Mouse (Mus musculus): ENCODE results near the gene Adk. TPM values are rescaled to one million over a fixed set of nuclear protein-coding genes. Genes with fewer than 3 reads are reported as not detected.

Adk gene
- polyA plus RNA-seq, 1 experiment from 2014 or later: 242 TPM

DNA sequence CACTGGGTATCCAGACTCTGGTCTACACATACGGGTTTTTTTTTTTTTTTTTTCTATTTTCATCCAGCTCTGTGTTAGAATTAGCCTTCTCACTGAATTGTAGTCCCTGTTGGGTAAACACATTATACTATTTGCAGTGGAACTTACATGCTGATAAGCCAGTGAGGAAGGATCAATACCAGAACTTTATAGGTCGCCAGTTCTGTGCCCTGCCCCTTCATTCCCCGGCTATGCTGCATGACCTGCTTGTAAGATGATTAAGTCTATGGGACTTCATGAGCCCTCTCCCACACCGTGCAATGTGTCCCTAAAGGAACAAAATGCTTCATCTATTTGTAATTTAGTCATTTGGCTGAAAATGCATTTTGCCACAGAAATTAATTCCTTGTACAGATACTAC, 219.1 kb downstream of the Adk start:
- Histone ChIP-seq H3K27me3 (replicated peaks) (no peaks in the 10 kb centered on the region), H3K4me3 (no peak overlapping the region), H3K9ac (no peak overlapping the region), H3K4me2 (no peak overlapping the region), H3K9me3 (no peaks in the 10 kb centered on the region), H3K4me1 (peaks cover 26% of the 10 kb centered on the region), H3K36me3 (no peaks in the 10 kb centered on the region), H3K27ac (replicated peaks) (no peak overlapping the region)
- ATAC-seq (ENCODE audit: extremely low read depth, insufficient number of reproducible peaks, low FRiP score, low TSS enrichment): no peak
- WGBS: 80% methylated on average over 4 of the region's 4 CpGs

DNA sequence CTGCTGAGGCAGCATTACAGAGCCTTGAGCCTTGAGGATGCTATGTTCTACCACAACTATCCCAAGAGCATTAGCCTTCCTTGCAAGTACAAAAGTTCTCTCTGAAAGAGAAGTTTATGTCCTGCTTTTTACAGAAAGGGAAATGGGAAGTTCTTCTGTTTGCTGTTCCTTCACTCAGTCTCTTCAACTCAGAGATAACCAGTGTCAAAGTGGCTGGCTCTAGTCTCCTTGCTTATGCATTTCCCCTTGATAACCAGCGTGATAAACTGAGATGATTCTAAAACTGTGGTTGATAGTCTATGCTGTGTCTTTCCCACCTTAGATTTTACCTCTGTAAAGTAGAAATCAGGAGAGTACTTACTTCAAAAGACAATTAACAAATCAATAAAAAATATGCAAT, 223.4 kb downstream of the Adk start:
- 32% methylated on average over 1 of the region's 1 CpGs for WGBS
- H3K9ac ChIP-seq: no peak overlapping the region
- no peaks in the 10 kb centered on the region for H3K36me3 ChIP-seq
- H3K4me3 ChIP-seq: no peak overlapping the region
- no peaks in the 10 kb centered on the region for H3K27me3 ChIP-seq (replicated peaks)
- ATAC-seq (ENCODE audit: extremely low read depth, insufficient number of reproducible peaks, low FRiP score, low TSS enrichment): no peak
- peaks cover 31% of the 10 kb centered on the region for H3K4me1 ChIP-seq
- no peak overlapping the region for H3K4me2 ChIP-seq
- no peaks in the 10 kb centered on the region for H3K9me3 ChIP-seq
- H3K27ac ChIP-seq (replicated peaks): no peak overlapping the region

DNA sequence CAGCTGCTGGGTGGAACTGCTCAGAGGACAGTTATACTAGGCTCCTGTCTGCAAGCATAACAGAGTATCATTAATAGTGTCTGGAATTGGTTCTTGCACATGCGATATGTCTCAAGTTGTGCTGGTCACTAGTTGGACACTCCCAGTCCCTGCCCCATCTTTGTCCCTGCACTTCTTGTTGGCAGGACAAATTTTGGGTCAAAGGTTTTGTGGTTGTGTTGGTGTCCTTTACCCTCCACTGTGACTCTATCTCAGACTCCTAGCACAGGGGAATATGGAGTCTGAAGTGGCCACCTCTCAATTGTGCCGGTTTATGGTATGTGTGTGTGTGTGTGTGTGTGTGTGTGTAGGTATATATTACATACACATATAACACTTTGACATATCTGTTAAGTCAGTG, 225.9 kb downstream of the Adk start:
- Histone ChIP-seq H3K4me1 (peaks cover 23% of the 10 kb centered on the region), H3K27me3 (replicated peaks) (no peaks in the 10 kb centered on the region), H3K4me2 (no peak overlapping the region), H3K36me3 (no peaks in the 10 kb centered on the region), H3K9me3 (no peaks in the 10 kb centered on the region), H3K9ac (no peak overlapping the region), H3K27ac (replicated peaks) (no peak overlapping the region), H3K4me3 (no peak overlapping the region)
- ATAC-seq (ENCODE audit: extremely low read depth, insufficient number of reproducible peaks, low FRiP score, low TSS enrichment): no peak
- 88% methylated on average over 2 of the region's 2 CpGs for WGBS

DNA sequence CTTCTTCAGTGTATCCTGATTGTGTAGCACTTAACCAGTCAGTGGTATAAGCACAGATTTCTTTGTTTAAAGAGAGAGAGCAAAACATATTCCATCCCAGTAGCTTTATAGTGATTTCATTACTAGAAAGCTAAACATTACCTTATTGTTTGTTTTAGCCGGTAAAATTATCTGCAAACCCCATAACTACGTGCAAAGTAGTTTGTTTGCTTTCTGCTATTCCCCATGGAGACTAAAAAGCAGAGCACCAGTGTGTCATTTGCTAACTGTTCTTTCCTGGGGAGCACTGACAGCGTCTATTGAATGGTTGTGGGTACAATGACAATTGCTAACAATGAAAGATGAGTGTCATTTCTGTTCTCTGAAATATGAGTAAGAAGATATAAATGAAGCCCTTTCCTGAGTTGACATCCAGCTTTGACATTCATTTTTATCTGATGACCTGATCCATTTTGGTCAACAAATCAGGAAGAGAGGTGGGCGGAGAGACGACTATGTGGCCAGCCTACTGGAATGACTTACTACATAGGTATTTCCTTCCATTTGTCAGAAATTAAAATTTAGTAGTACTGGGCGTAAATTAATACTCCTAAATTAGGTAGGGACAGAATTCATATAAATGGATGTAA, 226.6 kb downstream of the Adk start:
- no peaks in the 10 kb centered on the region for H3K36me3 ChIP-seq
- H3K4me1 ChIP-seq: peaks cover 25% of the 10 kb centered on the region
- H3K9ac ChIP-seq: no peak overlapping the region
- no peaks in the 10 kb centered on the region for H3K27me3 ChIP-seq (replicated peaks)
- no peak overlapping the region for H3K4me3 ChIP-seq
- WGBS: 64% methylated on average over 6 of the region's 6 CpGs
- no peak for ATAC-seq (ENCODE audit: extremely low read depth, insufficient number of reproducible peaks, low FRiP score, low TSS enrichment)
- H3K27ac ChIP-seq (replicated peaks): no peak overlapping the region
- no peaks in the 10 kb centered on the region for H3K9me3 ChIP-seq
- no peak overlapping the region for H3K4me2 ChIP-seq

DNA sequence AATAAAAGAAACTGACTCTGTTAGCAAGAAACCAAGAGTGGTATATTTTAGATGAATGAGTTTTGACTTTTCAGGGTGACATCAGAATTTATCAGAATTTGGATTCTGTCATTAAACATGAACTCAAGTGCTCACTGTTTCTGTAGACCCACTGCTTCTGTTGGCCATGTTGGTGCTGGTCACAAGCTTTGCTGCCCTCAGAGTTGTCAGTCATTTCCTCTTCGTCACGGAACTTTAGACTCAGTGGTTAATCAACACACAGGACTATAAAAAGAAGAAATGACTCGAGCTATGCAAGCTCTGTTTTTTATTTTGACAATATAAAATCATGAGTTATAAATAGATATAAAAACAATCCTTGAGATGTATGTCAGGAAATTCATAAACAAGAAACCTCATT, 228.1 kb downstream of the Adk start:
- H3K4me3 ChIP-seq: no peak overlapping the region

GRCm38 (mm10) chr14:21281506-21281905, 229.1 kb downstream of the Adk start:
- ATAC-seq (ENCODE audit: extremely low read depth, insufficient number of reproducible peaks, low FRiP score, low TSS enrichment): no peak
- WGBS: 86% methylated on average over 4 of the region's 4 CpGs
- Histone ChIP-seq H3K27ac (replicated peaks) (no peak overlapping the region), H3K9ac (no peak overlapping the region), H3K4me1 (peaks cover 31% of the 10 kb centered on the region), H3K9me3 (no peaks in the 10 kb centered on the region), H3K4me3 (no peak overlapping the region), H3K27me3 (replicated peaks) (no peaks in the 10 kb centered on the region), H3K4me2 (no peak overlapping the region), H3K36me3 (no peaks in the 10 kb centered on the region)

More for the DNA sequence above, 228.1 kb downstream of the Adk start:
- H3K4me1 ChIP-seq: peaks cover 28% of the 10 kb centered on the region
- H3K36me3 ChIP-seq: no peaks in the 10 kb centered on the region
- no peak for ATAC-seq (ENCODE audit: extremely low read depth, insufficient number of reproducible peaks, low FRiP score, low TSS enrichment)
- no peak overlapping the region for H3K9ac ChIP-seq
- no peaks in the 10 kb centered on the region for H3K27me3 ChIP-seq (replicated peaks)
- no peaks in the 10 kb centered on the region for H3K9me3 ChIP-seq
- 61% methylated on average over 3 of the region's 3 CpGs for WGBS
- no peak overlapping the region for H3K27ac ChIP-seq (replicated peaks)
- H3K4me2 ChIP-seq: no peak overlapping the region

GRCm38 (mm10) chr14:21284116-21284515, 231.7 kb downstream of the Adk start:
- Histone ChIP-seq H3K9me3 (no peaks in the 10 kb centered on the region), H3K9ac (no peak overlapping the region), H3K4me1 (peaks cover 28% of the 10 kb centered on the region), H3K27ac (replicated peaks) (peak overlapping the region; percentile 55), H3K27me3 (replicated peaks) (no peaks in the 10 kb centered on the region), H3K4me2 (0 out of 2 replicates have a peak overlapping the region, but pooled peaks have one; percentile 14), H3K36me3 (no peaks in the 10 kb centered on the region), H3K4me3 (no peak overlapping the region)
- WGBS: 41% methylated on average over 7 of the region's 7 CpGs
- no peak for ATAC-seq (ENCODE audit: extremely low read depth, insufficient number of reproducible peaks, low FRiP score, low TSS enrichment)

DNA sequence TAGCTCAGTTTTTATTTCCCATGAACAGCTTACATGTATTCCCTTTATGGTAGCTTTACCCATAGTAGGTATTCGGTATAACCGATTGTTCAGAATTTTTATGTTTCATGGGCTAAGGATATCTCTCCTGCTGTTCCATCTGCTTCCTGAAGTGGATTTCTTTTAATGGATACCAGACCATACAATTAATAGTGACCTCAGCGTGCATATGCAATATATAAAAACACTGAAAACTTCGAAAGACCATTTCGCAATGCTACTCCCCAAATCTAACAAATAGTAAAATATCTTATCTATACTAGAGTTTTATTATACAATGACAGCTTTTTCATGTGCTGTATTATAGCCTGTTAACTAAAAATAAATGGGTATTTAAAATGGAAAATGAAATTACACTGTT, 232.5 kb downstream of the Adk start:
- ATAC-seq (ENCODE audit: extremely low read depth, insufficient number of reproducible peaks, low FRiP score, low TSS enrichment): no peak
- no peaks in the 10 kb centered on the region for H3K9me3 ChIP-seq
- no peak overlapping the region for H3K4me3 ChIP-seq
- peaks cover 27% of the 10 kb centered on the region for H3K4me1 ChIP-seq
- H3K27ac ChIP-seq (replicated peaks): peak overlapping the region; percentile 55
- H3K36me3 ChIP-seq: no peaks in the 10 kb centered on the region
- no peaks in the 10 kb centered on the region for H3K27me3 ChIP-seq (replicated peaks)
- WGBS: 87% methylated on average over 5 of the region's 5 CpGs
- no peak overlapping the region for H3K4me2 ChIP-seq
- no peak overlapping the region for H3K9ac ChIP-seq

- Histone ChIP-seq H3K27me3 (replicated peaks) (no peaks in the 10 kb centered on the region), H3K4me3 (no peak overlapping the region), H3K4me1 (peaks cover 27% of the 10 kb centered on the region), H3K27ac (replicated peaks) (no peak overlapping the region), H3K9me3 (no peaks in the 10 kb centered on the region), H3K9ac (no peak overlapping the region), H3K36me3 (no peaks in the 10 kb centered on the region), H3K4me2 (no peak overlapping the region)
- ATAC-seq (ENCODE audit: extremely low read depth, insufficient number of reproducible peaks, low FRiP score, low TSS enrichment): no peak
- 62% methylated on average over 7 of the region's 7 CpGs for WGBS
Measured at GRCm38 (mm10) chr14:21286274-21286673, 233.9 kb downstream of the Adk start.

DNA sequence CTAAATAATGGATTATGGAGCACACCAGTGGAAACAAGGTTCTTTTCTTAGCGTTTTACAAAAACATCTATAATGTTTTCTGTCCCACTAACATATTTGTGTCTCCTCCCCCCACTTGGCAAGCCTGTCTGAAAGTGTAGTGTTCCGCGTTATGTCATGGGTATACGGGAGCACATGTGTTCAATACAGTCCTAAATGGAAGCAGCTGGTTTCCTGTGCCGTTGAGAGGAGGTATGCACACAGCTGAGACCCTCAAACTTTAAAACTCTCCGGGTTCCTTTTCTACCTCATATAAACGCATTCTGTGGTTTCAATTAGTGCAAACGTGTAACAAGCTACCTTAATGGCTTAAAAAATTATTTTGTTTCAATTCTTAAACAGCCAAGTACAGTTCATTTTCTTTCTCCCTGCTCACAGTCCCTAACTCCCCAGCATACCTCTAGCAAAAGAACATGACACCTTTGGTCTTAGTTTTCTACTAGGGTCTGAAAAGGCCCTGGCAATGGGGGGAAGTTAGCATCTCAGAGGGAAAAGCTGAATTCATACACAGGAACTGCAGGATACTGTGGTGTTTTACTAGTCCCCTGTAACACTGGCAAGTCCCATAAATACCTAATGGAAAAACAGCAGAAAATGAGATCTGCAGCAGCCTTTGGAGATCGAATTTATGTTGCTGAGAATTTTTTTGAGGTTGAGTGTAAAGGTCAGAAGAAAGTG, 235.5 kb downstream of the Adk start:
- 83% methylated on average over 9 of the region's 9 CpGs for WGBS

DNA sequence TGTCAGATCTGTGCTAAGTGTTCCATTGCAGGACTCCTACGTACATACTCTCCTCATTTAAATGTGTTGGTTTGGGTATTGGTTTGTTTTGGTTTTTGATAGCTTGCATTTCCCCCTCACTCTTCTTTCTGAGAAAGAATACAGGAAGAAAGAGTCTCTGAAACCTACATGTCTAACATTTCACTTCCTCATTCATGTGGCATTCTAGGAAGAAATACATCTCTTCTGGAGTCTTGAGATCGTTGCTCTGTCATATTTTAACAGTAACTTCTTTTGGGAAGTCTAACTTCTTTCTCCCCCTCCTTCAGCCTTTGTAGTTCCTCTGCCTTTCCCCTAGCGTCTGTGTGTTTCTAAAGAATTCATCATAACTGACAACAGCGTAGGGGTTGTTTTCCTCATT, 247.4 kb downstream of the Adk start:
- Histone ChIP-seq H3K4me1 (peaks cover 6% of the 10 kb centered on the region), H3K27me3 (replicated peaks) (no peaks in the 10 kb centered on the region), H3K27ac (replicated peaks) (no peak overlapping the region), H3K4me2 (no peak overlapping the region), H3K9me3 (no peaks in the 10 kb centered on the region), H3K9ac (no peak overlapping the region), H3K4me3 (no peak overlapping the region), H3K36me3 (peaks cover 9% of the 10 kb centered on the region)
- WGBS: 78% methylated on average over 4 of the region's 4 CpGs
- ATAC-seq (ENCODE audit: extremely low read depth, insufficient number of reproducible peaks, low FRiP score, low TSS enrichment): no peak

More for the DNA sequence above, 235.5 kb downstream of the Adk start:
- H3K27me3 ChIP-seq (replicated peaks): no peaks in the 10 kb centered on the region
- H3K4me2 ChIP-seq: no peak overlapping the region
- no peaks in the 10 kb centered on the region for H3K9me3 ChIP-seq
- no peak overlapping the region for H3K27ac ChIP-seq (replicated peaks)
- no peak overlapping the region for H3K9ac ChIP-seq
- no peaks in the 10 kb centered on the region; the same call in 1 of the 2 replicates for H3K36me3 ChIP-seq
- H3K4me3 ChIP-seq: no peak overlapping the region
- H3K4me1 ChIP-seq: peaks cover 27% of the 10 kb centered on the region
- no peak for ATAC-seq (ENCODE audit: extremely low read depth, insufficient number of reproducible peaks, low FRiP score, low TSS enrichment)

DNA sequence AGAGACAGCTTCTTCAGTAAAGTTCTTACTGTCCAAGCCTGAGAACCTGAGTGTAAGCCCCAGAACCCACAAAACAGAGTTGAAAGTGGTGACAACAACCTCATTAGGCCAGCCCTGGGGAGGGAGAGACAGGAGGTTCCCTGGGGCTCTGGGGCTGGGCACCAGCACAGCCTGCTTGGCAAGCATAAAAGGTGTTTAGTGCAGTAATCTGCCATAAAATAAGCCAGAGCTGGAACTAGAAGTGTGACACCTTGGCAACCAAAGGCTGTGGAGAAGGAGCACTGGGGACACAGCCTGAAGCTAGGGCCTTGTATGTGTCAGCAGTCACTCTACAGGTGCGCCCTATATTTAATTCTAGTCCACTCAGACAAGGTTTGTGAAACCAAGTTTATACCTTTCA, 252.4 kb downstream of the Adk start:
- ATAC-seq (ENCODE audit: extremely low read depth, insufficient number of reproducible peaks, low FRiP score, low TSS enrichment): no peak
- Histone ChIP-seq H3K27ac (replicated peaks) (peak overlapping the region; percentile 33; the same call in 1 of the 2 replicates), H3K36me3 (no peaks in the 10 kb centered on the region), H3K27me3 (replicated peaks) (no peaks in the 10 kb centered on the region), H3K4me1 (peaks cover 19% of the 10 kb centered on the region), H3K4me3 (no peak overlapping the region), H3K9me3 (no peaks in the 10 kb centered on the region), H3K4me2 (no peak overlapping the region), H3K9ac (0 out of 2 replicates have a peak overlapping the region, but pooled peaks have one; percentile 12)
- 88% methylated on average over 1 of the region's 1 CpGs for WGBS
